In genomic region chr2:4522769-4523487, GRCm38 (mm10) we compare ENCODE assay signal across 19 mouse cellular contexts.
A peak's percentile ranks its signal among the peaks of the same experiment; 100 is the strongest.
DNase-seq lines count a peak whose midpoint lies in the region; ATAC-seq lines count a peak whose summit lies in the region.
"Had no signal": no experiment of that assay in that cellular context is flagged by ENCODE, and none has a peak within 500 bp of the region (broad histone marks: within the 10 kb centered on the region; RNA-seq: fewer than 3 reads in every experiment).

No protein-coding gene starts in this region.

- no peak for ATAC-seq in forebrain, embryonic 12.5 days (ENCODE audit: low FRiP score)
- ATAC-seq in forebrain, embryonic 15.5 days (replicated peaks), result no peak
- 0 out of 2 replicates have a peak, but pooled peaks have one; percentile 52 for ATAC-seq in midbrain, embryonic 15.5 days (replicated peaks)
- ATAC-seq in hindbrain, embryonic 15.5 days (ENCODE audit: low FRiP score, low read depth), result no peak
- ATAC-seq: inflammation-experienced regulatory T-cells, adult 6 months; liver, embryonic 12.5 days had no signal

- peaks cover 9% of the 10 kb centered on the region for H3K4me1 ChIP-seq in forebrain, embryonic 12.5 days
- H3K4me1 ChIP-seq in forebrain, embryonic 15.5 days, result peaks cover 2% of the 10 kb centered on the region
- peaks cover 4% of the 10 kb centered on the region; the same call in 1 of the 2 replicates for H3K4me1 ChIP-seq in midbrain, embryonic 15.5 days
- H3K4me1 ChIP-seq in midbrain, embryonic 10.5 days, result peaks cover 11% of the 10 kb centered on the region
- H3K4me1 ChIP-seq in hindbrain, embryonic 15.5 days (replicated peaks), result peaks cover under 1% of the 10 kb centered on the region

- no peaks in the 10 kb centered on the region; the same call in 1 of the 2 replicates for H3K9me3 ChIP-seq in forebrain, embryonic 12.5 days
- no peaks in the 10 kb centered on the region for H3K9me3 ChIP-seq in forebrain, embryonic 15.5 days
- no peaks in the 10 kb centered on the region for H3K9me3 ChIP-seq in midbrain, embryonic 15.5 days
- H3K9me3 ChIP-seq in midbrain, embryonic 10.5 days (replicated peaks), result 0 out of 2 replicates have a peak, but pooled peaks cover 4% of the 10 kb centered on the region
- no peaks in the 10 kb centered on the region for H3K9me3 ChIP-seq in hindbrain, embryonic 15.5 days
- H3K9me3 ChIP-seq: heart, embryonic 10.5 days; liver, embryonic 12.5 days; lung, embryonic 15.5 days had no signal

- H3K4me3 ChIP-seq in forebrain, embryonic 12.5 days (replicated peaks), result no peak overlapping the region
- H3K4me3 ChIP-seq in forebrain, embryonic 15.5 days, result no peak overlapping the region
- H3K4me3 ChIP-seq in midbrain, embryonic 15.5 days, result no peak overlapping the region
- H3K4me3 ChIP-seq in midbrain, embryonic 10.5 days, result no peak overlapping the region
- H3K4me3 ChIP-seq in hindbrain, embryonic 15.5 days, result no peak overlapping the region
- H3K4me3 ChIP-seq: heart, embryonic 10.5 days; liver, embryonic 12.5 days; lung, embryonic 15.5 days had no signal

- peaks cover 9% of the 10 kb centered on the region for H3K36me3 ChIP-seq in forebrain, embryonic 12.5 days (replicated peaks)
- H3K36me3 ChIP-seq in forebrain, embryonic 15.5 days, result 0 out of 2 replicates have a peak, but pooled peaks cover 2% of the 10 kb centered on the region
- H3K36me3 ChIP-seq in midbrain, embryonic 15.5 days (replicated peaks), result peaks cover 8% of the 10 kb centered on the region; the same call in 1 of the 2 replicates
- peaks cover 58% of the 10 kb centered on the region for H3K36me3 ChIP-seq in midbrain, embryonic 10.5 days
- H3K36me3 ChIP-seq in hindbrain, embryonic 15.5 days, result no peaks in the 10 kb centered on the region; the same call in 1 of the 2 replicates
- H3K36me3 ChIP-seq: liver, embryonic 12.5 days; lung, embryonic 15.5 days had no signal

- WGBS in forebrain, embryonic 12.5 days, result 18% methylated on average over 1 of the region's 1 CpGs
- whole genome bisulfite sequencing in forebrain, embryonic 15.5 days, result 23% methylated on average over 1 of the region's 1 CpGs
- 53% methylated on average over 1 of the region's 1 CpGs for WGBS in midbrain, embryonic 15.5 days
- 77% methylated on average over 1 of the region's 1 CpGs for WGBS in midbrain, embryonic 10.5 days
- 21% methylated on average over 1 of the region's 1 CpGs for WGBS in hindbrain, embryonic 15.5 days

- H3K27me3 ChIP-seq in forebrain, embryonic 12.5 days, result no peaks in the 10 kb centered on the region
- no peaks in the 10 kb centered on the region for H3K27me3 ChIP-seq in forebrain, embryonic 15.5 days
- H3K27me3 ChIP-seq in midbrain, embryonic 15.5 days (replicated peaks), result no peaks in the 10 kb centered on the region
- H3K27me3 ChIP-seq in midbrain, embryonic 10.5 days (ENCODE audit: low read depth, poor library complexity, severe bottlenecking), result no peaks in the 10 kb centered on the region
- H3K27me3 ChIP-seq in hindbrain, embryonic 15.5 days, result no peaks in the 10 kb centered on the region
- H3K27me3 ChIP-seq: liver, embryonic 12.5 days; lung, embryonic 15.5 days had no signal

- H3K4me2 ChIP-seq in forebrain, embryonic 12.5 days, result no peak overlapping the region
- no peak overlapping the region for H3K4me2 ChIP-seq in forebrain, embryonic 15.5 days (replicated peaks)
- H3K4me2 ChIP-seq in midbrain, embryonic 15.5 days, result no peak overlapping the region
- H3K4me2 ChIP-seq in hindbrain, embryonic 15.5 days, result no peak overlapping the region
- H3K4me2 ChIP-seq: liver, embryonic 12.5 days; lung, embryonic 15.5 days had no signal

- no peak overlapping the region for H3K9ac ChIP-seq in forebrain, embryonic 12.5 days
- H3K9ac ChIP-seq in forebrain, embryonic 15.5 days (replicated peaks), result no peak overlapping the region
- no peak overlapping the region for H3K9ac ChIP-seq in midbrain, embryonic 15.5 days
- no peak overlapping the region for H3K9ac ChIP-seq in hindbrain, embryonic 15.5 days
- H3K9ac ChIP-seq: liver, embryonic 12.5 days; lung, embryonic 15.5 days had no signal

- H3K27ac ChIP-seq in forebrain, embryonic 12.5 days, result peak overlapping the region; percentile 60
- H3K27ac ChIP-seq in forebrain, embryonic 15.5 days (replicated peaks), result no peak overlapping the region
- peak overlapping the region; percentile 53 for H3K27ac ChIP-seq in midbrain, embryonic 15.5 days
- H3K27ac ChIP-seq in midbrain, embryonic 10.5 days (replicated peaks), result no peak overlapping the region
- peak overlapping the region; percentile 6; the same call in 1 of the 2 replicates for H3K27ac ChIP-seq in hindbrain, embryonic 15.5 days (replicated peaks)
- H3K27ac ChIP-seq: heart, embryonic 10.5 days; liver, embryonic 12.5 days; lung, embryonic 15.5 days had no signal

- no peak for DNase-seq in midbrain, embryonic 10.5 days (ENCODE audit: low spot score)
- DNase-seq in spleen, postnatal 10 days (ENCODE audit: low spot score in 2 of 2), result no peak
- no peak for DNase-seq in right cerebral cortex, postnatal 36 days (ENCODE audit: low spot score in 2 of 2)
- DNase-seq: adrenal gland, postnatal 10 days; B cell, adult 2 months; cerebellum, adult 18-20 months; cerebellum, postnatal 36 days; heart, postnatal 10 days; kidney, adult 8-10 months; kidney, postnatal 4 days; thymus, adult 2 months had no signal

Comparison
In these comparisons a context has a peak if more than half of its experiments do, and no peak if none do; other contexts are left out.
1. H3K27ac ChIP-seq: peak in forebrain, embryonic 12.5 days (single experiment), midbrain, embryonic 15.5 days (single experiment) and hindbrain, embryonic 15.5 days (single experiment); none in forebrain, embryonic 15.5 days (single experiment) and midbrain, embryonic 10.5 days (single experiment).